Mouse (Mus musculus) retina, postnatal 1 day (tissue): ENCODE measurements around the gene Nav1.
A peak's percentile ranks its signal among the peaks of the same experiment; 100 is the strongest.

Experiments
- DNase-seq: peaks from one replicate; pipeline ENCODE4 v3.0.0-alpha.2; 2012

Nav1 gene

GRCm38 (mm10) chr1:135581001-135581400, 26.1 kb downstream of the Nav1 start:
- DNase-seq, result no peak

GRCm38 (mm10) chr1:135579111-135579510, 28.0 kb downstream of the Nav1 start:
- no peak for DNase-seq

GRCm38 (mm10) chr1:135577793-135578192, 29.3 kb downstream of the Nav1 start:
- no peak for DNase-seq

GRCm38 (mm10) chr1:135575393-135575792, 31.7 kb downstream of the Nav1 start:
- DNase-seq, result no peak

- no peak for DNase-seq
Measured at GRCm38 (mm10) chr1:135574451-135575208, 32.5 kb downstream of the Nav1 start.

GRCm38 (mm10) chr1:135572139-135572892, 34.8 kb downstream of the Nav1 start:
- DNase-seq, result no peak

GRCm38 (mm10) chr1:135568087-135568486, 39.0 kb downstream of the Nav1 start:
- DNase-seq, result no peak

GRCm38 (mm10) chr1:135566611-135567010, 40.5 kb downstream of the Nav1 start:
- no peak for DNase-seq

GRCm38 (mm10) chr1:135565775-135566174, 41.3 kb downstream of the Nav1 start:
- no peak for DNase-seq

- no peak for DNase-seq
Measured at GRCm38 (mm10) chr1:135564660-135565519, 42.2 kb downstream of the Nav1 start.

- DNase-seq, result no peak
Measured at GRCm38 (mm10) chr1:135563781-135564414, 43.2 kb downstream of the Nav1 start.

GRCm38 (mm10) chr1:135562982-135563650, 44.0 kb downstream of the Nav1 start:
- no peak for DNase-seq

- DNase-seq, result no peak
Measured at GRCm38 (mm10) chr1:135562115-135562514, 45.0 kb downstream of the Nav1 start.

GRCm38 (mm10) chr1:135561282-135561681, 45.8 kb downstream of the Nav1 start:
- no peak for DNase-seq

- DNase-seq, result no peak
Measured at GRCm38 (mm10) chr1:135557976-135558375, 49.1 kb downstream of the Nav1 start.

GRCm38 (mm10) chr1:135555885-135556284, 51.2 kb downstream of the Nav1 start:
- peak; percentile 41 for DNase-seq

- peak; percentile 69 for DNase-seq
Measured at GRCm38 (mm10) chr1:135554632-135555260, 52.3 kb downstream of the Nav1 start.

- DNase-seq, result no peak
Measured at GRCm38 (mm10) chr1:135553615-135554014, 53.5 kb downstream of the Nav1 start.

- DNase-seq, result no peak
Measured at GRCm38 (mm10) chr1:135553154-135553553, 53.9 kb downstream of the Nav1 start.

GRCm38 (mm10) chr1:135550886-135551285, 56.2 kb downstream of the Nav1 start:
- no peak for DNase-seq

- no peak for DNase-seq
Measured at GRCm38 (mm10) chr1:135548750-135549149, 58.3 kb downstream of the Nav1 start.

GRCm38 (mm10) chr1:135546099-135546498, 61.0 kb downstream of the Nav1 start:
- no peak for DNase-seq
